Mouse (Mus musculus) embryonic facial prominence, embryonic 13.5 days (tissue): ENCODE measurements around the gene Gm49486. TPM values are rescaled to one million over a fixed set of nuclear protein-coding genes. Genes with fewer than 3 reads are reported as not detected.
A peak's percentile ranks its signal among the peaks of the same experiment; 100 is the strongest.

Experiments used
- ATAC-seq: fragments of 200-750 bp; cut with Nextera tagmentation; 2 replicates; pipeline ENCODE4 v1.8.0; 2017; ENCODE audit warnings: low read depth; ENCODE audit not compliant: insufficient number of reproducible peaks, insufficient read depth, low FRiP score, low TSS enrichment
- H3K27ac ChIP-seq: fragments of 300-500 bp; sonication (generic); 2 replicates; pipeline ENCODE4 v1.5.1; 2015; ENCODE audit warnings: moderate library complexity, mild to moderate bottlenecking, inconsistent platforms
- H3K27me3 ChIP-seq: fragments of 300-500 bp; sonication (generic); 2 replicates; pipeline ENCODE4 v1.6.1; 2015; ENCODE audit warnings: mild to moderate bottlenecking, inconsistent platforms
- H3K36me3 ChIP-seq: fragments of 300-500 bp; sonication (generic); 2 replicates; pipeline ENCODE4 v1.6.1; 2015; ENCODE audit warnings: mild to moderate bottlenecking, inconsistent platforms
- H3K4me1 ChIP-seq: fragments of 300-500 bp; sonication (generic); 2 replicates; pipeline ENCODE4 v1.6.1; 2015; ENCODE audit warnings: inconsistent platforms
- H3K4me2 ChIP-seq: fragments of 300-500 bp; sonication (generic); 2 replicates; pipeline ENCODE4 v1.6.1; 2015; ENCODE audit warnings: moderate library complexity, mild to moderate bottlenecking, inconsistent platforms
- H3K4me3 ChIP-seq: fragments of 300-500 bp; sonication (generic); 2 replicates; pipeline ENCODE4 v1.5.1; 2015; ENCODE audit warnings: mild to moderate bottlenecking, inconsistent platforms
- H3K9ac ChIP-seq: fragments of 300-500 bp; sonication (generic); 2 replicates; pipeline ENCODE4 v1.6.1; 2015; ENCODE audit warnings: mild to moderate bottlenecking, inconsistent platforms
- H3K9me3 ChIP-seq: fragments of 300-500 bp; sonication (generic); 2 replicates; pipeline ENCODE4 v1.6.1; 2016; ENCODE audit warnings: inconsistent platforms
- WGBS: fragments of 180-500 bp; shearing (Covaris S2); methylation state at CpG from one replicate; pipeline ENCODE4 v1.1.7; 2015; ENCODE audit warnings: mixed read lengths; 5-methylcytosine and 5-hydroxymethylcytosine counted together
- polyA plus RNA-seq: library from polyadenylated mRNA; unstranded; fragments of >200 nt; fragmentation: Nextera tagmentation; extraction: Ambion mirVana; gene quantifications from 2 replicates; pipeline ENCODE4 v1.2.1, GENCODE M21; 2015

The Gm49486 gene
- polyA plus RNA-seq, 1 experiment from 2014 or later: 1.6 TPM

- H3K4me2 ChIP-seq: peak overlapping the region; percentile 38
- no peak overlapping the region for H3K4me3 ChIP-seq
- H3K27ac ChIP-seq: peak overlapping the region; percentile 65
- ATAC-seq: no peak
- H3K36me3 ChIP-seq: no peaks in the 10 kb centered on the region
- H3K9ac ChIP-seq: peak overlapping the region; percentile 44; the same call in 1 of the 2 replicates
- no peaks in the 10 kb centered on the region for H3K9me3 ChIP-seq
- peaks cover 23% of the 10 kb centered on the region for H3K4me1 ChIP-seq
- 11% methylated on average over 13 of the region's 13 CpGs for WGBS
- H3K27me3 ChIP-seq: no peaks in the 10 kb centered on the region
Observed at GRCm38 (mm10) chr15:79201491-79202150, 27.6 kb upstream of the Gm49486 start.

DNA sequence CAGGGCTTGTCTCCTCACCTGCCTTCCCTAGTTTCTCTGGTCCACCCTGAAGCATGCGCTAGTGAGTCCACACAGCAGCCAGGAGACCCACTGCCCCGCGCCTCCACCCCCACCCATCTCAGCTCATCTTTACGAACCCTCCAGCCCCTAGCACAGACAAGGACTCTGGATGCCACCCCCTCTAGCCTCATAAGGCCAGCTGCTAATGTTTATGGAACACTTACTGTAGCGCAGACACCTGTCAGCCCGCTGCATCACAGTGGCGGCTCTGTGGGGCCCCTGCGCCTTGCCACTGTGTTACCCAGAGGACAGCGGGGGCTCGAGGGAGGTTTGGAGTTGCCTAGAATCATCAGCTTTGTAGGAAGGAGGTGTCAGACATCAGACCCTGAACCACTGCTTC is 26.6 kb upstream of the Gm49486 start:
- no peak for ATAC-seq

DNA sequence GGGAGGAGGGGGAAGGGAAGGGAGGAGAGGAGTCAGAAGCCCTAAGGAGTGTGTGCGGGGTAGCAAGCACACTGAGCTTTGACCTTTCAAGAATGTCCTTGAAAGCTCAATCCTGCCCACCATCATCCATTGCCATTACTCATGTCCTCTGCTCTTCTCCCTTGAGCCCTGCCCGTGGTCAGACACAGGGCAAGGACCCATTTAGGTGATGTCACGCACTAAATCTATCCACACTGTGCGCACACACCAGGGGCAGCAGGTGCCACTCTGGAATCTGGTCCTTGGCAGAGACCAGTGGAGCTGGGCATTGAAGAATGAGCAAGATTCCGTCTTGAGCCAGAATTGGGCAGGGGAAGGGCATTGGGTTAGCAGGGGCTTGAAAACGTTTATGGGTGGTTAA is 21.0 kb upstream of the Gm49486 start:
- WGBS: 81% methylated on average over 6 of the region's 6 CpGs
- Histone ChIP-seq H3K4me1 (peaks cover 5% of the 10 kb centered on the region), H3K9me3 (no peaks in the 10 kb centered on the region), H3K9ac (no peak overlapping the region), H3K27ac (no peak overlapping the region), H3K36me3 (no peaks in the 10 kb centered on the region), H3K27me3 (no peaks in the 10 kb centered on the region), H3K4me3 (no peak overlapping the region), H3K4me2 (no peak overlapping the region)
- no peak for ATAC-seq

More for the DNA sequence above, 26.6 kb upstream of the Gm49486 start:
- 41% methylated on average over 10 of the region's 10 CpGs for WGBS
- H3K9ac ChIP-seq: 0 out of 2 replicates have a peak overlapping the region, but pooled peaks have one; percentile 27
- peaks cover 23% of the 10 kb centered on the region for H3K4me1 ChIP-seq
- H3K36me3 ChIP-seq: no peaks in the 10 kb centered on the region
- no peaks in the 10 kb centered on the region for H3K27me3 ChIP-seq
- peak overlapping the region; percentile 65; the same call in 1 of the 2 replicates for H3K27ac ChIP-seq
- no peak overlapping the region for H3K4me3 ChIP-seq
- no peak overlapping the region for H3K4me2 ChIP-seq
- no peaks in the 10 kb centered on the region for H3K9me3 ChIP-seq

GRCm38 (mm10) chr15:79208758-79209439 is 20.3 kb upstream of the Gm49486 start:
- WGBS: 78% methylated on average over 27 of the region's 27 CpGs
- H3K36me3 ChIP-seq: no peaks in the 10 kb centered on the region
- H3K4me3 ChIP-seq: no peak overlapping the region
- H3K27ac ChIP-seq: no peak overlapping the region
- peaks cover 5% of the 10 kb centered on the region for H3K4me1 ChIP-seq
- H3K27me3 ChIP-seq: no peaks in the 10 kb centered on the region
- no peak overlapping the region for H3K4me2 ChIP-seq
- no peaks in the 10 kb centered on the region for H3K9me3 ChIP-seq
- no peak for ATAC-seq
- H3K9ac ChIP-seq: no peak overlapping the region

GRCm38 (mm10) chr15:79210357-79210756 is 18.8 kb upstream of the Gm49486 start:
- H3K9ac ChIP-seq: no peak overlapping the region
- no peaks in the 10 kb centered on the region for H3K9me3 ChIP-seq
- peaks cover 5% of the 10 kb centered on the region for H3K4me1 ChIP-seq
- H3K4me3 ChIP-seq: no peak overlapping the region
- H3K36me3 ChIP-seq: no peaks in the 10 kb centered on the region
- 77% methylated on average over 2 of the region's 2 CpGs for WGBS
- no peak for ATAC-seq
- H3K4me2 ChIP-seq: no peak overlapping the region
- no peaks in the 10 kb centered on the region for H3K27me3 ChIP-seq
- no peak overlapping the region for H3K27ac ChIP-seq

GRCm38 (mm10) chr15:79212750-79213446 is 16.3 kb upstream of the Gm49486 start:
- peak overlapping the region; percentile 60 for H3K27ac ChIP-seq
- WGBS: 52% methylated on average over 26 of the region's 26 CpGs
- no peaks in the 10 kb centered on the region for H3K9me3 ChIP-seq
- no peak overlapping the region for H3K4me3 ChIP-seq
- H3K4me1 ChIP-seq: peaks cover 5% of the 10 kb centered on the region
- no peaks in the 10 kb centered on the region for H3K27me3 ChIP-seq
- H3K4me2 ChIP-seq: no peak overlapping the region
- H3K9ac ChIP-seq: no peak overlapping the region
- no peaks in the 10 kb centered on the region for H3K36me3 ChIP-seq
- no peak for ATAC-seq

GRCm38 (mm10) chr15:79213591-79213990 is 15.6 kb upstream of the Gm49486 start:
- no peaks in the 10 kb centered on the region for H3K27me3 ChIP-seq
- H3K27ac ChIP-seq: 0 out of 2 replicates have a peak overlapping the region, but pooled peaks have one; percentile 29
- no peaks in the 10 kb centered on the region for H3K9me3 ChIP-seq
- H3K9ac ChIP-seq: no peak overlapping the region
- no peaks in the 10 kb centered on the region for H3K36me3 ChIP-seq
- ATAC-seq: no peak
- WGBS: 69% methylated on average over 6 of the region's 6 CpGs
- H3K4me1 ChIP-seq: peaks cover 5% of the 10 kb centered on the region
- no peak overlapping the region for H3K4me2 ChIP-seq
- no peak overlapping the region for H3K4me3 ChIP-seq

DNA sequence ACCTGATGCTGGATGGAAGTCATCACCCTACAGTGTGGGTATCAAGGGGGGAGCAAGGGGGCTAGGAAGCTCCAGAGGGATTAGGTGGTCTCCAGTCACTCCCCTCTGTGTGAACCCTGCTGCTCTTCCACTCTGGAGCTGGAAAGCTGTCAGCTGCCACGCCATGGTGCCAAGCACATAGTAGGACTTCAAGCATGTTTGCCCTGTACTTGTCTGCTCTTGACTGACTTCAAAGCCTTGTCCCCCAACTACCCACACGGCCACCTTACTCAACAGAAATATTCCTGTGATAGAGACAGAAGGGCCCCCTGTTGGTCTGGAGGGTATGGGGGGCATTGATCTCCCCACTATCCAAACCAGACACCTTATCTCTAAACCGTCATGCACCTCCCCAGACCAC is 13.0 kb upstream of the Gm49486 start:
- Histone ChIP-seq H3K9me3 (no peaks in the 10 kb centered on the region), H3K4me1 (peaks cover 5% of the 10 kb centered on the region), H3K27me3 (no peaks in the 10 kb centered on the region), H3K9ac (no peak overlapping the region; the same call in 1 of the 2 replicates), H3K4me2 (no peak overlapping the region), H3K36me3 (no peaks in the 10 kb centered on the region), H3K27ac (no peak overlapping the region), H3K4me3 (no peak overlapping the region)
- WGBS: 71% methylated on average over 3 of the region's 3 CpGs
- no peak; the same call in 1 of the 2 replicates for ATAC-seq

DNA sequence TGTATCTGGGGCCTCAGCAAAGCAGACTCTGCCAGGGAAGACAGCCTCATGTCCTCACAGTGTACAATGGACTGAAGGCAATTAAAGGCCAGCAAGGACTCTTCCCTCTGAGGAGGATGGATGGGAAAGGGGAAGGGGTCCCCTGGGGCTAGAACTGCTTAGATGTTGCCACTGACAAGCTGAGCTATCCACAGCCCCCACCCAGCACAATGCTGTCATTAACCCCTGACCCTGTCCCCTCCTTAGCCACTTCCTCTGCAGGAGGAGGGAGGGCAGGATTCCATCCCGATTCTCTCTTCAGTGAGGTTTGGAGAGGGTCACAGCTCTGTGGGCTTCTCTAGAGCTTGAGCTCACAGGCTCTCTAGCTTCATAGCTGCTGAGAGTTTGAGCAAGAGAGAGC is 9.6 kb upstream of the Gm49486 start:
- no peak for ATAC-seq
- H3K4me3 ChIP-seq: no peak overlapping the region
- peaks cover 6% of the 10 kb centered on the region for H3K4me1 ChIP-seq
- WGBS: 4% methylated on average over 1 of the region's 1 CpGs
- H3K27me3 ChIP-seq: no peaks in the 10 kb centered on the region
- H3K27ac ChIP-seq: no peak overlapping the region
- H3K9me3 ChIP-seq: no peaks in the 10 kb centered on the region
- no peaks in the 10 kb centered on the region for H3K36me3 ChIP-seq
- no peak overlapping the region; the same call in 1 of the 2 replicates for H3K9ac ChIP-seq
- H3K4me2 ChIP-seq: no peak overlapping the region

GRCm38 (mm10) chr15:79223641-79224040 is 5.5 kb upstream of the Gm49486 start:
- peaks cover 10% of the 10 kb centered on the region for H3K4me1 ChIP-seq
- H3K36me3 ChIP-seq: no peaks in the 10 kb centered on the region
- WGBS: 7% methylated on average over 5 of the region's 5 CpGs
- H3K9ac ChIP-seq: no peak overlapping the region
- no peak overlapping the region for H3K27ac ChIP-seq
- H3K27me3 ChIP-seq: no peaks in the 10 kb centered on the region
- no peak overlapping the region for H3K4me3 ChIP-seq
- ATAC-seq: no peak
- no peaks in the 10 kb centered on the region for H3K9me3 ChIP-seq
- H3K4me2 ChIP-seq: no peak overlapping the region

GRCm38 (mm10) chr15:79224685-79225084 is 4.5 kb upstream of the Gm49486 start:
- Histone ChIP-seq H3K4me1 (peaks cover 13% of the 10 kb centered on the region), H3K27ac (no peak overlapping the region), H3K4me3 (no peak overlapping the region), H3K4me2 (no peak overlapping the region), H3K27me3 (no peaks in the 10 kb centered on the region), H3K9ac (no peak overlapping the region), H3K36me3 (no peaks in the 10 kb centered on the region), H3K9me3 (no peaks in the 10 kb centered on the region)
- WGBS: 9% methylated on average over 5 of the region's 5 CpGs
- ATAC-seq: peak; percentile 57; the same call in 1 of the 2 replicates
